Mouse (Mus musculus): ENCODE measurements around the gene Rnd2. TPM values are rescaled to one million over a fixed set of nuclear protein-coding genes. Genes with fewer than 3 reads are reported as not detected.
"Not testable (repeated sequence)": the region's sequence is repeated elsewhere in the genome, so short reads cannot be mapped to it uniquely, and the experiment has no call there.

Rnd2 gene
- polyA plus RNA-seq, 1 experiment from 2014 or later = 43.5 TPM

DNA sequence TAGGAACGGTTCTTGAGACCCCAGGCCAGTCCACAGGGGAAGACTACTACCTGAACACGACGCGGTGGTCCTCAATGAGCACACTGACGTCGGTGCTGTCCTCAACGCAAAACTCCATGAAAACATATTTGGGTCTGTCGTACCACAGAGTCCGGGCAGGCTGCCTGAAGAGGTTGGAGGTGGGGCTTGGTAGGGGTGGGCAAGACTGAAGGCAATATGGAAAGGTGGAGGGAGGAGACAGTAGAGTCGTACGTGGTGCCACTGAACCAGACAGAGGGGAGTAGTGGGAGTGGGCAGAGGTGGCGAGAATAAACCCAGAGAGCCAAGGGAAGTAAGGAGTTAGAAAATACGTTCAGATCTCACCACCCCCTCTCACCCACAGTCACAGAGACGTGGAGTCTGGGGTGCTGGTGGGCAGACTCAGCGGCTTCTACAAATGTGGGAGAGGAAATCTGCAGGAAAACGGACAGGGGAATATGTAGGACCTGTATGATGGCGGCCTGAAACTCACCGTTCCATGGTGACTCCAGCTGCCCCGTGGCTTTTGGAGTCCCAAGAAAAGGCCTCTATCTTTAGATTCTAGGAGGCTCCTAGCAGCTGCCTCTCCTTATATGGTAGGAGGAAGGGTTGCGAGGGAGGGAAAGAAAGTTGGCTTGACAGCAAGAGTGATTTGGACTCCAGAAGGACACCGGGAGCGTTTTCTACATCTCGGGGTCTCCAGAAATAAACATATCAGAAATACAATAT, 40.5 kb upstream of the Rnd2 start, which contains the start of gene Gm27029:
Gene Gm27029, minus strand, starts transcription at position 692 of the 747 bp plus-strand sequence.
- Histone ChIP-seq H3K4me2 (ENCODE audit: low read depth, low read length, severe bottlenecking) (peak within 1 kb of the TSS; percentile 84), H3K4me3 (ENCODE audit: low read depth, low read length) (peak within 1 kb of the TSS; percentile 95), H3K36me3 (ENCODE audit: control insufficient read depth, insufficient read depth, low read length) (no peaks in the 10 kb centered on the region), H3K9me3 (ENCODE audit: control insufficient read depth, low read length) (no peaks in the 10 kb centered on the region), H3K27me3 (ENCODE audit: control insufficient read depth, insufficient read depth, low read length) (no peaks in the 10 kb centered on the region), H3K9ac (ENCODE audit: low read length) (peak within 1 kb of the TSS; percentile 78), H3K27ac (ENCODE audit: low read depth, low read length) (peak within 1 kb of the TSS; percentile 8), H3K4me1 (replicated peaks; ENCODE audit: control insufficient read depth, insufficient read depth, low read length) (peaks cover 7% of the 10 kb centered on the region; the same call in 1 of the 2 replicates)
- 5% methylated on average over 23 of the region's 23 CpGs for WGBS
- DNase-seq (ENCODE audit: low spot score) (peak; percentile 49), ATAC-seq (replicated peaks; ENCODE audit: low FRiP score) (0 out of 2 replicates have a peak, but pooled peaks have one; percentile 37)

GRCm38 (mm10) chr11:101424925-101425813, 39.6 kb upstream of the Rnd2 start, which contains the start of the genes Rundc1 and Ptges3l:
Rundc1 (plus strand) TSS chr11:101425085.
Ptges3l (minus strand) TSS chr11:101425333.
- Histone ChIP-seq H3K4me1 (replicated peaks; ENCODE audit: control insufficient read depth, insufficient read depth, low read length) (peaks cover 7% of the 10 kb centered on the region; the same call in 1 of the 2 replicates), H3K27me3 (ENCODE audit: control insufficient read depth, insufficient read depth, low read length) (no peaks in the 10 kb centered on the region), H3K9me3 (ENCODE audit: control insufficient read depth, low read length) (no peaks in the 10 kb centered on the region), H3K27ac (ENCODE audit: low read depth, low read length) (peak within 1 kb of the TSS; percentile 8), H3K4me2 (ENCODE audit: low read depth, low read length, severe bottlenecking) (peak within 1 kb of the TSS; percentile 84), H3K9ac (ENCODE audit: low read length) (peak within 1 kb of the TSS; percentile 78), H3K4me3 (ENCODE audit: low read depth, low read length) (peak within 1 kb of the TSS; percentile 95), H3K36me3 (ENCODE audit: control insufficient read depth, insufficient read depth, low read length) (peaks cover 4% of the 10 kb centered on the region; the same call in 1 of the 2 replicates)
- peak; percentile 95 for ATAC-seq (replicated peaks; ENCODE audit: low FRiP score)
- WGBS = under 1% methylated on average over 80 of the region's 81 CpGs
- peak; percentile 99 for DNase-seq (ENCODE audit: low spot score)

GRCm38 (mm10) chr11:101426165-101426564, 38.6 kb upstream of the Rnd2 start:
- peak overlapping the region; percentile 84 for H3K4me2 ChIP-seq (ENCODE audit: low read depth, low read length, severe bottlenecking)
- H3K27me3 ChIP-seq (ENCODE audit: control insufficient read depth, insufficient read depth, low read length) = no peaks in the 10 kb centered on the region
- no peaks in the 10 kb centered on the region for H3K9me3 ChIP-seq (ENCODE audit: control insufficient read depth, low read length)
- peak overlapping the region; percentile 95 for H3K4me3 ChIP-seq (ENCODE audit: low read depth, low read length)
- no peak overlapping the region for H3K27ac ChIP-seq (ENCODE audit: low read depth, low read length)
- no peak for ATAC-seq (replicated peaks; ENCODE audit: low FRiP score)
- WGBS = 72% methylated on average over 8 of the region's 8 CpGs
- peaks cover 7% of the 10 kb centered on the region; the same call in 1 of the 2 replicates for H3K4me1 ChIP-seq (replicated peaks; ENCODE audit: control insufficient read depth, insufficient read depth, low read length)
- H3K9ac ChIP-seq (ENCODE audit: low read length) = peak overlapping the region; percentile 78
- H3K36me3 ChIP-seq (ENCODE audit: control insufficient read depth, insufficient read depth, low read length) = peaks cover 4% of the 10 kb centered on the region; the same call in 1 of the 2 replicates
- no peak for DNase-seq (ENCODE audit: low spot score)

- Histone ChIP-seq H3K36me3 (ENCODE audit: control insufficient read depth, insufficient read depth, low read length) (peaks cover 9% of the 10 kb centered on the region; the same call in 1 of the 2 replicates), H3K4me1 (replicated peaks; ENCODE audit: control insufficient read depth, insufficient read depth, low read length) (no peaks in the 10 kb centered on the region)
- WGBS = 91% methylated on average over 9 of the region's 9 CpGs
Observed at GRCm38 (mm10) chr11:101431327-101431726, 33.5 kb upstream of the Rnd2 start.

DNA sequence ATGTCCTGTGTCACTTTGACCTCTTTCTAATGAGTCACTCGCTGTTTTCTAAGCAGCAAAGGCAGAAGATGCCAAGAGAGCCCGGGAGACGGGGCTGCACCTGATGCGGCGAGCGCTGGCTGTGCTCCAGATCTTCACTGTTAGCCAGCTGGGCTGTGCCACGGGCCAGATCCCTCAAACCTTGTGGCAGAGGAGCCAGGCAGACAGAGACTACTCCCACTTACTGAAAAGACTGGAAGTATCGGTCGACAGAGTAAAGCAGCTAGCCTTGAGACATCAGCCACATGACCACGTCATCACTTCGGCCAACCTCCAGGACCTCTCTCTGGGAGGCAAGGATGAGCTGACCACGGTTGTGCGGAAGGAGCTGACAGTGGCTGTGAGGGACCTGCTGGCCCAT, 31.4 kb upstream of the Rnd2 start:
- no peak for DNase-seq (ENCODE audit: low spot score)
- WGBS = 93% methylated on average over 13 of the region's 13 CpGs
- Histone ChIP-seq H3K4me1 (replicated peaks; ENCODE audit: control insufficient read depth, insufficient read depth, low read length) (no peaks in the 10 kb centered on the region), H3K4me2 (ENCODE audit: low read depth, low read length, severe bottlenecking) (no peak overlapping the region), H3K4me3 (ENCODE audit: low read depth, low read length) (no peak overlapping the region), H3K27me3 (ENCODE audit: control insufficient read depth, insufficient read depth, low read length) (no peaks in the 10 kb centered on the region), H3K9ac (ENCODE audit: low read length) (no peak overlapping the region), H3K36me3 (ENCODE audit: control insufficient read depth, insufficient read depth, low read length) (peaks cover 9% of the 10 kb centered on the region; the same call in 1 of the 2 replicates), H3K27ac (ENCODE audit: low read depth, low read length) (no peak overlapping the region), H3K9me3 (ENCODE audit: control insufficient read depth, low read length) (no peaks in the 10 kb centered on the region)
- ATAC-seq (replicated peaks; ENCODE audit: low FRiP score) = no peak

More at GRCm38 (mm10) chr11:101431327-101431726, 33.5 kb upstream of the Rnd2 start:
- ATAC-seq (replicated peaks; ENCODE audit: low FRiP score) = no peak
- Histone ChIP-seq H3K4me2 (ENCODE audit: low read depth, low read length, severe bottlenecking) (no peak overlapping the region), H3K9ac (ENCODE audit: low read length) (no peak overlapping the region), H3K27me3 (ENCODE audit: control insufficient read depth, insufficient read depth, low read length) (no peaks in the 10 kb centered on the region), H3K9me3 (ENCODE audit: control insufficient read depth, low read length) (no peaks in the 10 kb centered on the region), H3K27ac (ENCODE audit: low read depth, low read length) (no peak overlapping the region), H3K4me3 (ENCODE audit: low read depth, low read length) (no peak overlapping the region)
- DNase-seq (ENCODE audit: low spot score) = no peak

DNA sequence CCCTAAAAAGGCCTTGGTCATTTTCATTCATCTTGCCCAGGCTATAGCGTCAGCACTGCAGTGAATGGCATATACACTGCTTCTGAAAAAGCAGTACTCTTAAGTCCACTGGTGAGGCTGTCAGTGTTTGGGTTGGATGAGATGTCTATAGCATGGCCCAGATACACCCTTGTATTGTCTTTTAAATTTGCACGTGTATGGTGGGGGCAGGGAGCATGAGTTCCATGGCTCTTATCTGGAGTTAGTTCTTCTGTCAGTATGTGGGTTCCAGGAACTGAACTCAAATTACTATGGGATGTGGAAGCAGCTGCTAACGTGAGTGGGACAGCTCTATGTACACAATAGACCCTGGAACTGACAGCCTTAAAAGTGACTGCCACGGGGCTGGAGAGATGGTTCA, 29.0 kb upstream of the Rnd2 start:
- no peak overlapping the region for H3K9ac ChIP-seq (ENCODE audit: low read length)
- ATAC-seq (replicated peaks; ENCODE audit: low FRiP score) (no peak), DNase-seq (ENCODE audit: low spot score) (no peak)
- peaks cover 5% of the 10 kb centered on the region; the same call in 1 of the 2 replicates for H3K36me3 ChIP-seq (ENCODE audit: control insufficient read depth, insufficient read depth, low read length)
- no peak overlapping the region for H3K27ac ChIP-seq (ENCODE audit: low read depth, low read length)
- H3K4me2 ChIP-seq (ENCODE audit: low read depth, low read length, severe bottlenecking) = no peak overlapping the region
- 87% methylated on average over 4 of the region's 4 CpGs for WGBS
- H3K4me1 ChIP-seq (replicated peaks; ENCODE audit: control insufficient read depth, insufficient read depth, low read length) = no peaks in the 10 kb centered on the region
- H3K9me3 ChIP-seq (ENCODE audit: control insufficient read depth, low read length) = no peaks in the 10 kb centered on the region
- H3K4me3 ChIP-seq (ENCODE audit: low read depth, low read length) = no peak overlapping the region
- no peaks in the 10 kb centered on the region for H3K27me3 ChIP-seq (ENCODE audit: control insufficient read depth, insufficient read depth, low read length)

- Histone ChIP-seq H3K27me3 (ENCODE audit: control insufficient read depth, insufficient read depth, low read length) (no peaks in the 10 kb centered on the region), H3K36me3 (ENCODE audit: control insufficient read depth, insufficient read depth, low read length) (peaks cover 5% of the 10 kb centered on the region; the same call in 1 of the 2 replicates), H3K4me2 (ENCODE audit: low read depth, low read length, severe bottlenecking) (no peak overlapping the region), H3K4me1 (replicated peaks; ENCODE audit: control insufficient read depth, insufficient read depth, low read length) (no peaks in the 10 kb centered on the region), H3K9me3 (ENCODE audit: control insufficient read depth, low read length) (no peaks in the 10 kb centered on the region), H3K4me3 (ENCODE audit: low read depth, low read length) (no peak overlapping the region), H3K9ac (ENCODE audit: low read length) (no peak overlapping the region), H3K27ac (ENCODE audit: low read depth, low read length) (no peak overlapping the region)
- ATAC-seq (replicated peaks; ENCODE audit: low FRiP score) (no peak), DNase-seq (ENCODE audit: low spot score) (no peak)
- 59% methylated on average over 4 of the region's 4 CpGs for WGBS
Observed at GRCm38 (mm10) chr11:101436916-101437315, 27.9 kb upstream of the Rnd2 start.

DNA sequence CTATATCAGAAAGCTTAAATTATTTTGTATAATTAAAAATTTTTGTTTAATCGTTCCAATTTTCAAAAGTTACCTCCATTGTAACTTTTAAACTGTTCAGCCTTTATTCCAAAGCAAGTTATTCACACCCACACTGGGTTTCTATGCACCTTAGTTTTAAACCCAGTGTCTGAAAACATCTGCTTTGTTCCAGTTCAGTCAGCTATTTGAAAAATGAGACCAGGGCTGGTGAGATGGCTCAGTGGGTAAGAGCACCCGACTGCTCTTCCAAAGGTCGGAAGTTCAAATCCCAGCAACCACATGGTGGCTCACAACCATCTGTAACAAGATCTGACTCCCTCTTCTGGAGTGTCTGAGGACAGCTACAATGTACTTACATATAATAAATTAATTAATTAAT, 26.8 kb upstream of the Rnd2 start:
- not testable (repeated sequence) for H3K4me1 ChIP-seq (replicated peaks; ENCODE audit: control insufficient read depth, insufficient read depth, low read length); H3K27me3 ChIP-seq (ENCODE audit: control insufficient read depth, insufficient read depth, low read length); H3K36me3 ChIP-seq (ENCODE audit: control insufficient read depth, insufficient read depth, low read length); DNase-seq (ENCODE audit: low spot score); H3K4me2 ChIP-seq (ENCODE audit: low read depth, low read length, severe bottlenecking); H3K27ac ChIP-seq (ENCODE audit: low read depth, low read length); H3K9me3 ChIP-seq (ENCODE audit: control insufficient read depth, low read length); H3K9ac ChIP-seq (ENCODE audit: low read length); H3K4me3 ChIP-seq (ENCODE audit: low read depth, low read length); ATAC-seq (replicated peaks; ENCODE audit: low FRiP score)
- 59% methylated on average over 3 of the region's 3 CpGs for whole genome bisulfite sequencing

Measured in forebrain, embryonic 11.5 days (tissue).